Mouse (Mus musculus): Measurements from ENCODE around the gene Faf1. TPM values are rescaled to one million over a fixed set of nuclear protein-coding genes. Genes with fewer than 3 reads are reported as not detected.

The Faf1 gene
- polyA plus RNA-seq, 1 experiment from 2014 or later, result 20.8 TPM

DNA sequence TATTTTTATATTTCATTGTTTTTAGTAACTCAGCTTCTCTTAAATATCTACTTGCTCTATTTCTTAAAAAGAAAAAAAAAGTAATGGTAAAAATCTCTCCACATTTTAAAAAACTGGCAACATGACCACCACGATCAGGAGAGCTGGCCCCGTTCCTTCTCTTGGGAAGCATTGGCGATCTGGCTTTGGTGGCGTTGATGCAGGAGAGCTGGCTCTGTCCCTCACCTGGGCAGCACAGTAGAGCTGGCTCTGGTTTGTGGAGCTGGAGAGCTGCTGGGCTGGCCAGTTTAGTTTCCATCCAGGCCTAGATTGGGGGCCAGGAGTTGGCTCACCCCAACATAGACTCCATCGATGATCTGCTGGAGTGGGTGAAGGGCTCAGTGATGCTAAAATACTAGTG is 42.9 kb downstream of the Faf1 start:
- H3K27ac ChIP-seq (replicated peaks), result no peak overlapping the region
- no peaks in the 10 kb centered on the region for H3K27me3 ChIP-seq (ENCODE audit: control insufficient read depth, insufficient read depth, low read length)
- WGBS, result 97% methylated on average over 5 of the region's 5 CpGs
- H3K9ac ChIP-seq (ENCODE audit: low read length), result no peak overlapping the region
- H3K4me3 ChIP-seq (ENCODE audit: low read depth, low read length), result no peak overlapping the region
- no peaks in the 10 kb centered on the region for H3K4me1 ChIP-seq (replicated peaks; ENCODE audit: control insufficient read depth, insufficient read depth)
- no peak for ATAC-seq (ENCODE audit: low FRiP score, low TSS enrichment)
- no peaks in the 10 kb centered on the region for H3K9me3 ChIP-seq (ENCODE audit: control insufficient read depth, low read length)
- H3K4me2 ChIP-seq (replicated peaks; ENCODE audit: low read depth), result no peak overlapping the region
- DNase-seq (ENCODE audit: low spot score), result no peak
- no peaks in the 10 kb centered on the region for H3K36me3 ChIP-seq (ENCODE audit: control insufficient read depth, insufficient read depth, low read length)
- no peak for TF ChIP-seq CTCF (IDR thresholded peaks at IDR 0.05; ENCODE audit: low read depth)
- TF ChIP-seq EP300 (optimal IDR thresholded peaks at IDR 0.05), result no peak

DNA sequence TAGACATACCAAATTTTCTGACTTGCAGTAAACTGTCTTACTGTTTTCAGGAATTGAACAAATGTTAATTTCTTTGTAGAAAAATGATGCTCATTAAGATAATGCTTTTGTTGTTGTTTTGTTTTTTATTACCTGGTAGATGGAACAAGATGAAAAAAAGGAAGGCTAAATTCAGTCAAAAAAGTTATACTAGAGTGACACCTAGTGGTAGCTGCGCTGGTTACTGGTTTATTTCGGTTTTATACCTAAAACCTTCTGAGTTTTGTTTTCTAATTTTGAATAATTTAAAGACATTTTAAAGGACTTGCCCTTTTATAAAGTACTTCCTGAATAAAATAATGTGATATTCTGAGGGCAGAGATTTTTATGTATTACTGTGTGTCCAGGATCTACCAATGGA is 52.9 kb downstream of the Faf1 start:
- no peaks in the 10 kb centered on the region for H3K9me3 ChIP-seq (ENCODE audit: control insufficient read depth, low read length)
- no peak overlapping the region for H3K4me3 ChIP-seq (ENCODE audit: low read depth, low read length)
- TF ChIP-seq CTCF (IDR thresholded peaks at IDR 0.05; ENCODE audit: low read depth) (peak; percentile 76), EP300 (optimal IDR thresholded peaks at IDR 0.05) (no peak)
- no peak for ATAC-seq (ENCODE audit: low FRiP score, low TSS enrichment)
- H3K27me3 ChIP-seq (ENCODE audit: control insufficient read depth, insufficient read depth, low read length), result no peaks in the 10 kb centered on the region
- no peak overlapping the region for H3K4me2 ChIP-seq (replicated peaks; ENCODE audit: low read depth)
- H3K27ac ChIP-seq (replicated peaks), result no peak overlapping the region
- no peaks in the 10 kb centered on the region for H3K4me1 ChIP-seq (replicated peaks; ENCODE audit: control insufficient read depth, insufficient read depth)
- DNase-seq (ENCODE audit: low spot score), result no peak
- no peak overlapping the region for H3K9ac ChIP-seq (ENCODE audit: low read length)
- H3K36me3 ChIP-seq (ENCODE audit: control insufficient read depth, insufficient read depth, low read length), result no peaks in the 10 kb centered on the region
- WGBS, result 10% methylated on average over 2 of the region's 2 CpGs

DNA sequence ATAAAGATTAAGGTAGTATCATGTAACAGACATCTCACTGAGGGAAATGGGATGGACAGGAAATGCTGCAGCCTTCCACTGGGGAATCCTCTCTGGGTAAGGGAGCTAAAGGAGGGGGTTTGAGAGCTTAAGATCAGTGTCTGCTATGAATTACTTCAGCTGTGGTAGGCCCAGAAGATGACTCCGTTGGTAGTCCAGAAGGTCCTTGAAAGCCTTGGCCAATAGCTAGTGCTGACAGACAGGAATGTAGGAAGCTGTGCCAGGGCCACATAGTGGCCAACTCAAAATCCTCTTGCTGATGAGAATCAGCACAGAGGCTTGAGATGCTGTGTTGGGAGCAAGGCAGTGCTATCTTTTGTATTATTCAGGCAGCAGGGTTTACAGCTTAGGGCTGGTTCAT is 59.4 kb downstream of the Faf1 start:
- Histone ChIP-seq H3K4me3 (ENCODE audit: low read depth, low read length) (no peak overlapping the region), H3K27me3 (ENCODE audit: control insufficient read depth, insufficient read depth, low read length) (no peaks in the 10 kb centered on the region), H3K4me2 (replicated peaks; ENCODE audit: low read depth) (no peak overlapping the region), H3K27ac (replicated peaks) (no peak overlapping the region), H3K4me1 (replicated peaks; ENCODE audit: control insufficient read depth, insufficient read depth) (no peaks in the 10 kb centered on the region), H3K9me3 (ENCODE audit: control insufficient read depth, low read length) (no peaks in the 10 kb centered on the region), H3K36me3 (ENCODE audit: control insufficient read depth, insufficient read depth, low read length) (no peaks in the 10 kb centered on the region), H3K9ac (ENCODE audit: low read length) (no peak overlapping the region)
- DNase-seq (ENCODE audit: low spot score) (no peak), ATAC-seq (ENCODE audit: low FRiP score, low TSS enrichment) (no peak)
- TF ChIP-seq EP300 (optimal IDR thresholded peaks at IDR 0.05), result no peak
- no peak for TF ChIP-seq CTCF (IDR thresholded peaks at IDR 0.05; ENCODE audit: low read depth)
- 41% methylated on average over 1 of the region's 1 CpGs for WGBS

DNA sequence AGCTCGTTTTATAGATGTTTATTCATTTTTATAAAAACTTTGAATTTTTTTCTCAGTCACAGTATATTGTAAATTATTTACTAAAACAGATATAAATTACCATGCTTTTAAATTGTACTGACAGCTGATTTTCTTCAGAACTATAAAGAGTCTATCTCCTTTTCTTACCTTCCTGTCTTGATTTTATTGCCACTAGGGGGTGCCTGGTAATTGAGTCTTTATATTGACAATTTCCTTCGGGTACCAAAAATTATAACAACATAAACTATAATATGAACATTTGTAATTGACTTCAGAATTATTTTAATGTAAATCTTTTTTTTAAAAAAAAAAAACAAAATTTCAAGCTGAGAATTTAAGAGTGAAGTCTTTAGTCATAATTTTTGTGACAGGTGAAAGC is 67.6 kb downstream of the Faf1 start:
- Histone ChIP-seq H3K27ac (replicated peaks) (no peak overlapping the region), H3K4me3 (ENCODE audit: low read depth, low read length) (no peak overlapping the region), H3K4me2 (replicated peaks; ENCODE audit: low read depth) (no peak overlapping the region), H3K9ac (ENCODE audit: low read length) (no peak overlapping the region), H3K36me3 (ENCODE audit: control insufficient read depth, insufficient read depth, low read length) (no peaks in the 10 kb centered on the region), H3K27me3 (ENCODE audit: control insufficient read depth, insufficient read depth, low read length) (no peaks in the 10 kb centered on the region), H3K9me3 (ENCODE audit: control insufficient read depth, low read length) (no peaks in the 10 kb centered on the region), H3K4me1 (replicated peaks; ENCODE audit: control insufficient read depth, insufficient read depth) (no peaks in the 10 kb centered on the region)
- no peak for ATAC-seq (ENCODE audit: low FRiP score, low TSS enrichment)
- no peak for DNase-seq (ENCODE audit: low spot score)
- TF ChIP-seq CTCF (IDR thresholded peaks at IDR 0.05; ENCODE audit: low read depth) (peak; percentile 63), EP300 (optimal IDR thresholded peaks at IDR 0.05) (no peak)
- WGBS, result 65% methylated on average over 2 of the region's 2 CpGs

DNA sequence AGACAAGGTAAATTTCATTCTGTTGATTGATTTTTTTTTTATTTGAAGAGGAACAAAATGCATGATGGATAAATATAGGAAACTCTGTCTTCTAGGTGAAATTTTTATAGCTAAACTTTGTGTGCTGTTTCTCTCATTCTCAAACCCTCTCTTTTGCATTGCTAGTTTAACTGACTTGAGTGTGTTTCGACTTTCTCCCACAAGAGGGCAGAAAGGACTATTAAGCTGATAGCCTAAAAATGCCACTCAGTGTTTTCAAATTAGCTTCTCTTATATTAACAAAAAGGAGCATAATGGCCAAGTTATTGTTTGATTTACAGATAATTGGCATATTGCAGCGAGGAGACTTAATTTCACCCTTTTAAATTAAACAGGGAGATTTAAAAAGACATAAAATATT is 82.6 kb downstream of the Faf1 start:
- no peak overlapping the region for H3K4me2 ChIP-seq (replicated peaks; ENCODE audit: low read depth)
- H3K36me3 ChIP-seq (ENCODE audit: control insufficient read depth, insufficient read depth, low read length), result no peaks in the 10 kb centered on the region
- no peak overlapping the region for H3K4me3 ChIP-seq (ENCODE audit: low read depth, low read length)
- TF ChIP-seq EP300 (optimal IDR thresholded peaks at IDR 0.05) (no peak), CTCF (IDR thresholded peaks at IDR 0.05; ENCODE audit: low read depth) (peak; percentile 82)
- no peaks in the 10 kb centered on the region for H3K27me3 ChIP-seq (ENCODE audit: control insufficient read depth, insufficient read depth, low read length)
- no peaks in the 10 kb centered on the region for H3K4me1 ChIP-seq (replicated peaks; ENCODE audit: control insufficient read depth, insufficient read depth)
- no peak for DNase-seq (ENCODE audit: low spot score)
- ATAC-seq (ENCODE audit: low FRiP score, low TSS enrichment), result no peak
- no peaks in the 10 kb centered on the region for H3K9me3 ChIP-seq (ENCODE audit: control insufficient read depth, low read length)
- no peak overlapping the region for H3K27ac ChIP-seq (replicated peaks)
- WGBS, result 40% methylated on average over 2 of the region's 2 CpGs
- H3K9ac ChIP-seq (ENCODE audit: low read length), result no peak overlapping the region

DNA sequence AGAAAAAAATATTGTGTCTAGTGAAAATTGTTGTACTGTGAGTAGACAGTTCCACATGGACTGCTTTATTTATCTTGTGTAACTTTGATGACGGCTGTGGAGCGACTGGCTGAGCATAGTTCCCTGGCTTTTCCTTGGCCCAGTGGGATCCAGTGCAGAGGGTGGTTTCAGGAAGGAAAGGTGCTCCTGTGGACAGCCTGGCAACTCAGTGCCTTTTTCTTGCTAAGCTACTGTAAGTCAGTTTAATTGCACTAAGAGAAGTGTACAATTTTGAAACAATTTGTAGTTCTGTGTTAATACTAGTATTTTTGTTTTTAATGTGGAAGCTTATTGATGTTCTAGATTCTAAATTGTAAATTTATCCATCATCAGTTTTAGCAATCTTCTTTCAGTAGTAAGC is 83.5 kb downstream of the Faf1 start:
- no peak overlapping the region for H3K4me3 ChIP-seq (ENCODE audit: low read depth, low read length)
- H3K27ac ChIP-seq (replicated peaks), result no peak overlapping the region
- no peaks in the 10 kb centered on the region for H3K36me3 ChIP-seq (ENCODE audit: control insufficient read depth, insufficient read depth, low read length)
- no peak overlapping the region for H3K4me2 ChIP-seq (replicated peaks; ENCODE audit: low read depth)
- no peak overlapping the region for H3K9ac ChIP-seq (ENCODE audit: low read length)
- no peaks in the 10 kb centered on the region for H3K4me1 ChIP-seq (replicated peaks; ENCODE audit: control insufficient read depth, insufficient read depth)
- WGBS, result 73% methylated on average over 2 of the region's 2 CpGs
- H3K9me3 ChIP-seq (ENCODE audit: control insufficient read depth, low read length), result no peaks in the 10 kb centered on the region
- H3K27me3 ChIP-seq (ENCODE audit: control insufficient read depth, insufficient read depth, low read length), result no peaks in the 10 kb centered on the region
- TF ChIP-seq CTCF (IDR thresholded peaks at IDR 0.05; ENCODE audit: low read depth) (no peak), EP300 (optimal IDR thresholded peaks at IDR 0.05) (no peak)
- ATAC-seq (ENCODE audit: low FRiP score, low TSS enrichment) (no peak), DNase-seq (ENCODE audit: low spot score) (no peak)
